Mouse (Mus musculus) stomach, embryonic 14.5 days (tissue): ENCODE measurements around the gene Mbl2. TPM values are rescaled to one million over a fixed set of nuclear protein-coding genes. Genes with fewer than 3 reads are reported as not detected.

Experiments used
- ATAC-seq: fragments of 200-750 bp; cut with Nextera tagmentation; 2 replicates; pipeline ENCODE4 v1.8.0; 2017; ENCODE audit warnings: low read depth, moderate TSS enrichment; ENCODE audit not compliant: insufficient number of reproducible peaks, insufficient read depth, low FRiP score
- H3K27ac ChIP-seq: fragments of 300-500 bp; sonication (generic); 2 replicates; pipeline ENCODE4 v1.5.1; 2014; ENCODE audit warnings: mild to moderate bottlenecking, low read length, moderate library complexity, mixed read lengths
- H3K27me3 ChIP-seq: fragments of 300-500 bp; sonication (generic); 2 replicates; pipeline ENCODE4 v1.6.1; 2014; ENCODE audit warnings: low read length, control low read depth, mixed read lengths; ENCODE audit not compliant: control insufficient read depth, insufficient read depth
- H3K36me3 ChIP-seq: fragments of 300-500 bp; sonication (generic); 2 replicates; pipeline ENCODE4 v1.6.1; 2014; ENCODE audit warnings: mild to moderate bottlenecking, control low read depth, low read length, moderate library complexity, mixed read lengths; ENCODE audit not compliant: control insufficient read depth, insufficient read depth
- H3K4me1 ChIP-seq: fragments of 300-500 bp; sonication (generic); 2 replicates; pipeline ENCODE4 v1.6.1; 2014; ENCODE audit warnings: low read length, control low read depth, mixed read lengths; ENCODE audit not compliant: control insufficient read depth, insufficient read depth
- H3K4me2 ChIP-seq: fragments of 300-500 bp; sonication (generic); replicated peaks from 2 replicates; pipeline ENCODE4 v1.6.1; 2014; ENCODE audit warnings: low read depth, low read length, control low read depth
- H3K4me3 ChIP-seq: fragments of 300-500 bp; sonication (generic); 2 replicates; pipeline ENCODE4 v1.5.1; 2014; ENCODE audit warnings: low read depth, low read length, control low read depth
- H3K9ac ChIP-seq: fragments of 300-500 bp; sonication (generic); replicated peaks from 2 replicates; pipeline ENCODE4 v1.6.1; 2014; ENCODE audit warnings: low read depth, mild to moderate bottlenecking, control low read depth, low read length, moderate library complexity, mixed read lengths
- H3K9me3 ChIP-seq: fragments of 300-500 bp; sonication (generic); 2 replicates; pipeline ENCODE4 v1.6.1; 2016; ENCODE audit warnings: low read depth, low read length, control low read depth; ENCODE audit not compliant: control insufficient read depth
- WGBS: fragments of 180-500 bp; shearing (Covaris S2); extraction: QIAGEN DNeasy Blood & Tissue Kit; methylation state at CpG from one replicate; pipeline ENCODE4 v1.1.7; 2014; 5-methylcytosine and 5-hydroxymethylcytosine counted together
- microRNA-seq: library from miRNA; unstranded; fragments of <30 nt; microRNA quantifications from one replicate; pipeline ENCODE4, GENCODE M21; 2016
- polyA plus RNA-seq: library from polyadenylated mRNA; unstranded; fragments of >200 nt; fragmentation: Nextera tagmentation; extraction: Ambion mirVana; gene quantifications from 2 replicates; pipeline ENCODE4 v1.2.1, GENCODE M21; 2014

The Mbl2 gene
- polyA plus RNA-seq, 1 experiment from 2014 or later: not detected

DNA sequence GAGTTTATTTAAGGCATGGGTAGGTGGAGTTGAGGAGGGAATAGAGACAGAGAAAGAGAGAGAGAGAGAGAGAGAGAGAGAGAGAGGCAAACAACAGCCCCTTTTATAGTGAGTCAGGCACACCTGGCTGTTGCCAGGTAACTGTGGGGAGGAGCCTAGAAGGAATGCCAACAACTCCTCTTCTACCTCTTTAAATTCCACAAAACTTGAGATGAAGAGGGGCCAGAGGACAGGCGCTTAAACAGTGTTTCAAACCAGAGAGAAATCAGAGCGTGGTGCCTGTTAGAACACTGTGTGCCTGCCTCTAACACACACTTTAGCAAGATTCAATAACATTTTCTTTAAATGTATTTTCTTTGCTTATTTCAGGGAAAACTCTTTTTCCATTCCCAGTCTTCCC is 19.5 kb downstream of the Mbl2 start:
- no peak for ATAC-seq
- H3K4me2 ChIP-seq: no peak overlapping the region
- WGBS: 66% methylated on average over 2 of the region's 2 CpGs
- H3K27me3 ChIP-seq: no peaks in the 10 kb centered on the region
- no peak overlapping the region for H3K27ac ChIP-seq
- no peaks in the 10 kb centered on the region for H3K36me3 ChIP-seq
- no peak overlapping the region for H3K4me3 ChIP-seq
- H3K4me1 ChIP-seq: no peaks in the 10 kb centered on the region
- H3K9ac ChIP-seq: no peak overlapping the region
- no peaks in the 10 kb centered on the region for H3K9me3 ChIP-seq

DNA sequence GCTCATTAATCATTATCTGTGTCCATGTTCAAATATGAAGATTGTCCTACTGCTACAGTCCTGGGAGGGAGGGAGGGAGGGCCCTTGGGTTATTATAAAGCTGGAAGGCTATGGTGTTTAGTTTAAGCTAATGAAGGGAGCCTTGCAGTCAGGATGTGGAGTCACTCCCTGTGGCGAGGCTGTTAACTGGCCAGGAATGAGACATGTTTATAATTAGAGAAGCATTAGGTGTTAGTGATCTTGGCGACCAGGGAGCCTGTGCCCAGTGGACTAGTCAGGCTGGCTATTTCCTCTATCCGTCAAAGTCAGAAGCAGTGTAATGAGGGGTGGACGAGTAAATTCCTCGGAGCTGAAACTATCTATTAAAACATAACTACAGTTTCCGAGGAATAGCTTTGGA is 23.6 kb downstream of the Mbl2 start:
- H3K9ac ChIP-seq: no peak overlapping the region
- no peaks in the 10 kb centered on the region for H3K36me3 ChIP-seq
- no peak overlapping the region for H3K27ac ChIP-seq
- WGBS: 11% methylated on average over 6 of the region's 6 CpGs
- H3K4me1 ChIP-seq: no peaks in the 10 kb centered on the region
- no peaks in the 10 kb centered on the region for H3K27me3 ChIP-seq
- no peak overlapping the region for H3K4me3 ChIP-seq
- ATAC-seq: no peak
- no peaks in the 10 kb centered on the region for H3K9me3 ChIP-seq
- H3K4me2 ChIP-seq: peak overlapping the region; percentile 13; the same call in 1 of the 2 replicates

DNA sequence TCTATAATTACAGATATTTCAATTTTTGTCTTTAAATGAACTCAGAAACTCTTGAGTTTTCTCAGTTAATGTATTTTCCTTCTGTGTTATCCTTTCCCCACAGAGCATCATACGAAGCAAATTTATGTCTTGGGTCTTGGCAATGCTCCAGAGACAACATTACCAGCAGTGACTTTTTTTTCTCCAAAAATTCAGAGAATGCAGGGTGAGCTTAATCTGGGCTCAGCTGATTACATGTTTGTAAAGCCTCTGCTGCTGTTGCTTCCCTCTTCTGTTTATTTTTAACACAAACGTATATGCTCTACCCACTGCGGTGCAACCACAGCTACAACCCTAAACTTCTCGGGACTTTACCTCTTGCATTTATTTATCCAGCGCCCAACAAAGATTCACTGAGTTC is 48.4 kb downstream of the Mbl2 start:
- Histone ChIP-seq H3K9ac (no peak overlapping the region), H3K4me2 (no peak overlapping the region), H3K27ac (no peak overlapping the region), H3K9me3 (no peaks in the 10 kb centered on the region), H3K4me3 (no peak overlapping the region), H3K36me3 (no peaks in the 10 kb centered on the region), H3K27me3 (no peaks in the 10 kb centered on the region), H3K4me1 (no peaks in the 10 kb centered on the region)
- WGBS: 23% methylated on average over 5 of the region's 5 CpGs
- no peak for ATAC-seq

DNA sequence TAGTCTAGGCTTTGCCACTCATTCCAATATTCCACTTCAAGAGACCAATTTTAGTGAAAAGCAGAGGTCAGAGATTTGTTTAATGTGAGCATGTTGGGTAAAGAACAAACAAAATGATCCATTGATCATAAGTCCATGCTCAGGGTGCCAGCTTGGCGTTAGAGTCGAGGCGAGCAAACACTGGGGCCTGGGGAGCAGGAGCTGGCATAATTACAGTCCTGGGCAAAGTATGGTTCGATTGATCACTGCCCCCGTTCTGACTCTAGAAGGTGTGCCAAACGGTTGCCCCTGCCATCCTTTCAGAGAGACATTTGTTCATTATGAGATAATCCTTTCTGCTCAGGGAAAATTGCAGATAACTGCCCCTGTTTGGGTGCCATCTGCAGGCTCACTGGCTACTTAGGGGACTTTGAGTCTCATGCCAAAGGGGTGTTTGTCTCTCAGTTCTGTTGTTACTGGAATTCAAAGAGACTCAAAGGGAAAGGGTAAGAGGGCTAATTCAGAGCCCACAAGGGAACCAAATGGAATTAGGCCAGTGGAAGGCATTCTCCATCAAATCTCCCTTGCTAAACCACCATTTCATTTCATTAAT is 55.3 kb downstream of the Mbl2 start:
- Histone ChIP-seq H3K36me3 (no peaks in the 10 kb centered on the region), H3K4me3 (no peak overlapping the region), H3K9ac (no peak overlapping the region), H3K4me1 (no peaks in the 10 kb centered on the region), H3K27me3 (no peaks in the 10 kb centered on the region), H3K4me2 (no peak overlapping the region), H3K9me3 (no peaks in the 10 kb centered on the region), H3K27ac (no peak overlapping the region)
- whole genome bisulfite sequencing: 79% methylated on average over 6 of the region's 6 CpGs
- no peak for ATAC-seq

Small RNA genes within 50 kb of the gene (microRNA-seq; reads per million reads assigned to microRNA genes)
- not detected for gene Gm24108

Other genes starting within 250 kb of the Mbl2 start
- gene Trpd52l3, start 229.2 kb upstream of the Mbl2 start, polyA plus RNA-seq: not detected in 2 replicates
- gene Uhrf2, start 202.4 kb upstream of the Mbl2 start, polyA plus RNA-seq: 90.1 and 90.5 TPM in 2 replicates
- gene Gldc, start 57.5 kb upstream of the Mbl2 start, polyA plus RNA-seq: 3.7 and 5.3 TPM in 2 replicates